Comparison of ENCODE assay signal across 8 mouse cellular contexts in the genomic region with DNA sequence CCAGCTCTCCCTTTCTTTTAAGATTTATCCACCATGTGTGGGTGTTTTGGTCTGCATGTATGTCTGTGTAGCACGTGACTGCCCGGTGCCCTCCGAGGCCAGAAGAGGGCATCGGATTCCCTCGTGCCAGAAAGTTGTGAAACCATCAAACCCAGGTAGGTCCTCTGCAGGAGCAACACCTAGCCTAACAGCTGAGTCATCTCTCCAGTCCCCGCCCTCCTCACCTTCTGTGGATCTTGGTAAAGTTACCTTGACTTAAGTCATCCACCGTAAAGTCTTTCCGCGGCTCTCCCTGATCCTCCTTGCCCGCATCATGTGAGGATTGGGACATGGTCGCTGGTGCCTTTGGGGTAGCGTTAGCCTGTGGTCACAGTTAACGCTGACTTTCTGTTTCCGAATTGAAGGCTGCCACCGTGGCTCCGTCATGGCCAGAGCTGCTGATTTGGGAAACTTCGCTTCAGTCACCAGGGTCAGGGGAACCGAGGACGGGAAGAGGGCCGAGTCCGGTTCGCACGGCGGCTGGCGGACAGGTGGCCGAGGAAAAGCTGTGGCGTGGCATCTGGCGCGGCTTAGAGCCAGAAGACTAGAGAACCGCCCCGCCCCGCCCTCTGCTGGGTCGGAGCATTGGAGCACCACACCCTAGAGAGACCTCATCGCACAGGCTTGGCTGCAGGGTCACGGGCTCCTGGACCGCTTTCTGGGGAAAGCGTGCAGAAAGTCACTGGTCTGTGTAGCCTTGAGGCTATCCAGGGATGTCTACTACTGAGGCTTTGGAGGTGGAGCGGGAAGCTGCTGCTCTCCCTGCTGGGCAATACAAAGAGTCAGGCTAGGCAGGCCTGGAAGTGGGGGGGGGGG. TPM values are rescaled to one million over a fixed set of nuclear protein-coding genes. Genes with fewer than 3 reads are reported as not detected.
DNase-seq lines count a peak whose midpoint lies in the region; ATAC-seq and TF ChIP-seq lines count a peak whose summit lies in the region.

No protein-coding gene starts in this region.

- ATAC-seq in embryonic facial prominence, embryonic 15.5 days (ENCODE audit: insufficient number of reproducible peaks, low FRiP score, low TSS enrichment, low read depth), result peak; percentile 63
- ATAC-seq in liver, embryonic 14.5 days (ENCODE audit: insufficient read depth), result no peak

- H3K36me3 ChIP-seq in testis, adult 2 months (ENCODE audit: control insufficient read depth, insufficient read depth, low read length), result no peaks in the 10 kb centered on the region; the same call in 1 of the 2 replicates
- no peaks in the 10 kb centered on the region for H3K36me3 ChIP-seq in embryonic facial prominence, embryonic 15.5 days
- no peaks in the 10 kb centered on the region for H3K36me3 ChIP-seq in liver, embryonic 14.5 days (replicated peaks; ENCODE audit: control insufficient read depth, insufficient read depth, low read depth)

- WGBS in embryonic facial prominence, embryonic 15.5 days, result 3% methylated on average over 38 of the region's 38 CpGs
- WGBS in liver, embryonic 14.5 days (ENCODE audit: insufficient replicate concordance), result 6% methylated on average over 38 of the region's 38 CpGs

- H3K4me2 ChIP-seq in embryonic facial prominence, embryonic 15.5 days (replicated peaks), result peak overlapping the region; percentile 63
- peak overlapping the region; percentile 6; the same call in 1 of the 2 replicates for H3K4me2 ChIP-seq in liver, embryonic 14.5 days (ENCODE audit: low read depth)

- no peak; the same call in 1 of the 2 replicates for TF ChIP-seq POLR2A in testis, adult 2 months (IDR thresholded peaks at IDR 0.05; ENCODE audit: control insufficient read depth, low read depth, low read length)

- no peak for TF ChIP-seq CTCF in testis, adult 2 months (IDR thresholded peaks at IDR 0.05; ENCODE audit: control insufficient read depth, insufficient read depth, insufficient replicate concordance, low read depth, low read length)
- no peak for TF ChIP-seq CTCF in liver, embryonic 14.5 days (IDR thresholded peaks at IDR 0.05; ENCODE audit: low read depth)

- peaks cover 4% of the 10 kb centered on the region; the same call in 1 of the 2 replicates for H3K9me3 ChIP-seq in embryonic facial prominence, embryonic 15.5 days (replicated peaks)
- H3K9me3 ChIP-seq in liver, embryonic 14.5 days (ENCODE audit: control insufficient read depth, low read length), result no peaks in the 10 kb centered on the region

- no peaks in the 10 kb centered on the region for H3K27me3 ChIP-seq in testis, adult 2 months (ENCODE audit: control insufficient read depth, insufficient read depth, low read length)
- peaks cover 32% of the 10 kb centered on the region for H3K27me3 ChIP-seq in embryonic facial prominence, embryonic 15.5 days
- H3K27me3 ChIP-seq in liver, embryonic 14.5 days (ENCODE audit: control insufficient read depth, insufficient read depth, low read length), result peaks cover 4% of the 10 kb centered on the region; the same call in 1 of the 2 replicates

- peaks cover 10% of the 10 kb centered on the region for H3K4me1 ChIP-seq in testis, adult 2 months (ENCODE audit: control insufficient read depth, insufficient read depth, low read length)
- peaks cover 11% of the 10 kb centered on the region for H3K4me1 ChIP-seq in embryonic facial prominence, embryonic 15.5 days
- H3K4me1 ChIP-seq in liver, embryonic 14.5 days (replicated peaks; ENCODE audit: control insufficient read depth in 2 of 2, insufficient read depth in 2 of 2, low read length in 1 of 2), result no peaks in the 10 kb centered on the region

- no peak overlapping the region for H3K9ac ChIP-seq in embryonic facial prominence, embryonic 15.5 days
- H3K9ac ChIP-seq in liver, embryonic 14.5 days (replicated peaks), result no peak overlapping the region

- TF ChIP-seq EP300 in liver, embryonic 14.5 days (IDR thresholded peaks at IDR 0.05; ENCODE audit: low read depth), result no peak

- no peak overlapping the region for H3K27ac ChIP-seq in testis, adult 2 months (ENCODE audit: control insufficient read depth, insufficient read depth, low read depth, low read length)
- H3K27ac ChIP-seq in embryonic facial prominence, embryonic 15.5 days (replicated peaks), result no peak overlapping the region
- H3K27ac ChIP-seq in liver, embryonic 14.5 days, result no peak overlapping the region

- H3K4me3 ChIP-seq in testis, adult 2 months (ENCODE audit: control insufficient read depth, low read depth, low read length), result peak overlapping the region; percentile 10
- H3K4me3 ChIP-seq in embryonic facial prominence, embryonic 15.5 days (replicated peaks), result peak overlapping the region; percentile 41
- no peak overlapping the region for H3K4me3 ChIP-seq in liver, embryonic 14.5 days (ENCODE audit: insufficient read depth in 1 of 2, low read depth in 2 of 2, low read length in 2 of 2)

- DNase-seq in testis, postnatal 14 days (ENCODE audit: low spot score), result no peak
- peak; percentile 28 for DNase-seq in heart, postnatal 4 days
- DNase-seq in liver, embryonic 14.5 days (ENCODE audit: low read depth in 3 of 3, low spot score in 3 of 3), result no peak
- DNase-seq in retina, postnatal 1 day, result peak; percentile 79
- DNase-seq in ovary, postnatal 10 days (ENCODE audit: low spot score), result no peak
- no peak for DNase-seq in frontal cortex, postnatal 36 days (ENCODE audit: low spot score in 2 of 2)

RNA-seq across cellular contexts. Expression of gene Sgsm1, which starts 13.4 kb away (rescaled TPM):
- polyA plus RNA-seq in testis, adult 2 months (2012; rRNA removed), result 1.8 and 2.2 TPM in 2 replicates
- polyA plus RNA-seq in embryonic facial prominence, embryonic 15.5 days (2015; fragmentation: Nextera tagmentation; extraction: Ambion mirVana), result 2.9 and 3.3 TPM in 2 replicates
- under 1 TPM; 0.77 to 0.86 TPM for total RNA-seq in heart, postnatal 4 days (2021)
- polyA plus RNA-seq in liver, embryonic 14.5 days (2012; rRNA removed), result 1.4 and 1.5 TPM in 2 replicates
- 0.86 and 1.4 TPM in 2 replicates for polyA plus RNA-seq in liver, embryonic 14.5 days (2014; fragmentation: Nextera tagmentation; extraction: Ambion mirVana)

RNA-seq across cellular contexts. Expression of gene Aym1, which starts 33.1 kb away (rescaled TPM):
- polyA plus RNA-seq in testis, adult 2 months (2012; rRNA removed), result 10.8 and 12.8 TPM in 2 replicates
- polyA plus RNA-seq in embryonic facial prominence, embryonic 15.5 days (2015; fragmentation: Nextera tagmentation; extraction: Ambion mirVana), result not detected in 2 replicates
- not detected for total RNA-seq in heart, postnatal 4 days (2021)
- polyA plus RNA-seq in liver, embryonic 14.5 days (2012; rRNA removed), result not detected in 2 replicates
- not detected in 2 replicates for polyA plus RNA-seq in liver, embryonic 14.5 days (2014; fragmentation: Nextera tagmentation; extraction: Ambion mirVana)

Comparison
In these comparisons a context has a peak if more than half of its experiments do, and no peak if none do; other contexts are left out.
1. H3K4me3 ChIP-seq: peak in testis, adult 2 months (single experiment) and embryonic facial prominence, embryonic 15.5 days (single experiment); none in liver, embryonic 14.5 days (0 of 2).
2. DNase-seq: peak in heart, postnatal 4 days (single experiment) and retina, postnatal 1 day (single experiment); none in testis, postnatal 14 days (single experiment), liver, embryonic 14.5 days (0 of 3), ovary, postnatal 10 days (single experiment) and frontal cortex, postnatal 36 days (0 of 2).
3. RNA of gene Aym1, which starts 33.1 kb away (polyA plus RNA-seq): 10.8 to 12.8 TPM in testis, adult 2 months; not detected in embryonic facial prominence, embryonic 15.5 days and not detected in liver, embryonic 14.5 days; every median in the first group is over 10 times any median in the second.